Mouse (Mus musculus): ENCODE measurements around the gene Ier2. TPM values are rescaled to one million over a fixed set of nuclear protein-coding genes. Genes with fewer than 3 reads are reported as not detected.
"Not testable (repeated sequence)": the region's sequence is repeated elsewhere in the genome, so short reads cannot be mapped to it uniquely, and the experiment has no call there.

The Ier2 gene
- polyA plus RNA-seq, 1 experiment from 2014 or later, result 13.0 TPM

DNA sequence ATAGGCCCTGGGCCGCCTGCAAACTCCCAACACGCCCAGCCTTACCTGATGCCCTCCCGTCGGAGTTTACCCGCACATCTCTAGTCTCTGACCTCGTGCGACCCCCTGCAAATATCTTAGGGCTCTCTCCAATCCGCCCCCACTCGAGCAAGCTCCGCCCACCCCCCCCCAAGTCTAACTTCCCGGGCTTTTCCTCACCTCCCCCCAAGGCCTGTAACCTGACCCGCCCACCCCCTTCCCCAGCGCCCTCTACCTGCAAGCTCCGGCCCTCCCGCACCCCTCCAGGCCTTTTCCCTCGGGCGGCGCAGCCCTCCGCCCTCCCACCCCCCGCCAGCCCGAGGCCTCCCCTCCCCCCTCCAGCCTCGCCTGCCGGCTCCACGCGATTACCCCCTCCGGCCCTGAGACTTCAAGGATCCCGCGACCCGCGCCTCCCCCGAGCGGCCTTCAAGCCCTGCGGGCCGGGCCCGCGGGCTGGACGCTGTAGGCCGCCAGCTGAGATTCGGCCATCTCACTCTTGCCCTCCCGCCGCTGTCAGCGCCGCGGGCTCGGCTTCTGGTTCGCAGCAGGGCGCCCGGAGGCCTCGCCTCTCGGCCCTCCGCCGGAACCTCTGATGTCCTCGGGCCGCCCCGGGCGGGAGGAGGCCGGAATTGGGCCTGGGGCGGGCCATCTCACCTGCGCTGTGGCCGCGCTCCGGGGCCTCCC lies 24.5 kb upstream of the Ier2 start:
- Histone ChIP-seq H3K4me3 (ENCODE audit: low read depth, low read length) (peak overlapping the region; percentile 100), H3K4me2 (ENCODE audit: low read length) (peak overlapping the region; percentile 92), H3K27me3 (ENCODE audit: control insufficient read depth, insufficient read depth, low read depth, low read length) (no peaks in the 10 kb centered on the region), H3K4me1 (ENCODE audit: control insufficient read depth, insufficient read depth, low read length) (peaks cover 37% of the 10 kb centered on the region), H3K9ac (ENCODE audit: low read depth, low read length) (peak overlapping the region; percentile 99), H3K36me3 (ENCODE audit: control insufficient read depth, insufficient read depth, low read length) (peaks cover 3% of the 10 kb centered on the region; the same call in 1 of the 2 replicates), H3K9me3 (replicated peaks; ENCODE audit: control insufficient read depth, low read length, poor library complexity, severe bottlenecking) (no peaks in the 10 kb centered on the region), H3K27ac (ENCODE audit: low read length) (peak overlapping the region; percentile 87)
- peak; percentile 19 for ATAC-seq
- WGBS, result under 1% methylated on average over 51 of the region's 62 CpGs

DNA sequence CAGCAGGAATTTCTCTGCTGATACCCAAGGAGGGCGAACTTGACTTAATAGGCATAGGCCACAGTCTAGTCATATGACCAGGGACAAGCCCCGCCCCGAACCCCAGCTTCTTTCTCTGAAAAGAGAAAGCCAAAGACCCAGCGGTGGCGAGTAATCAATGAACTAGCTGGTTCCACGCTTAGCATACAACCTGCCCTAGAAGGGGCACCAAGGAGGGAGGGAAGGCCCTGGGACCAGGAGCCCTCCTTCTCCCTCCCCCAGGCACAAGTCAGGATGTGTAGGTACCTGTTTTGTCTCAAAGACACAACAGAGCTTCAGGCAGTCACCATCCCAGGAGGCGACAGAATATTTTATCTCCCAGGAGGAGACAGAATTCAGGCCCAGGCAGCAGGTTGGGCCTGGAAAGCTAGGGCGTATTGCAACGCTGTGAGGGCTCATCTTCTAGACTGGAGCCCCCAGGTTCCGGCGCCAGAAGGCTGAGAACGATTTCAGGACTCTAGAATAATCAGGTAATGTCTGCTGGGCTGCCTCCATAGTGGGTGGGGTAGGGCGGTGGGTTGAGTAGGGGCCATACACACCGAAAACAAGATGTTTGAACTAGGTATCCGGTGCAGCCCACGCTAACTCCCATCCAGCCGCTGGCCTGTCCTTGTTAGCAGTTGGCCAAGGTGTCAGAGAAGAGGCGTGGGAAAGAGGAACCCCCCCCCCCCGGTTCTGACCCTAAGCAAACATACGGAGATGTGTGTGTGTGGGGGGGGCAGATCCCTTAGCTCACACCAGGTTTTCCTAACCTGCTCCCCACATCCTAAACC lies 23.7 kb upstream of the Ier2 start, which contains the start of gene Trmt1:
TSS of gene Trmt1 (plus strand) at position 117 of the 812 bp plus-strand sequence.
- Histone ChIP-seq H3K36me3 (ENCODE audit: control insufficient read depth, insufficient read depth, low read length) (peaks cover 3% of the 10 kb centered on the region; the same call in 1 of the 2 replicates), H3K27me3 (ENCODE audit: control insufficient read depth, insufficient read depth, low read depth, low read length) (no peaks in the 10 kb centered on the region), H3K4me3 (ENCODE audit: low read depth, low read length) (peak within 1 kb of the TSS; percentile 100), H3K9ac (ENCODE audit: low read depth, low read length) (peak within 1 kb of the TSS; percentile 99), H3K9me3 (replicated peaks; ENCODE audit: control insufficient read depth, low read length, poor library complexity, severe bottlenecking) (no peaks in the 10 kb centered on the region), H3K27ac (ENCODE audit: low read length) (peak within 1 kb of the TSS; percentile 87), H3K4me2 (ENCODE audit: low read length) (peak within 1 kb of the TSS; percentile 92), H3K4me1 (ENCODE audit: control insufficient read depth, insufficient read depth, low read length) (peaks cover 37% of the 10 kb centered on the region)
- WGBS, result 8% methylated on average over 19 of the region's 20 CpGs
- ATAC-seq, result no peak

DNA sequence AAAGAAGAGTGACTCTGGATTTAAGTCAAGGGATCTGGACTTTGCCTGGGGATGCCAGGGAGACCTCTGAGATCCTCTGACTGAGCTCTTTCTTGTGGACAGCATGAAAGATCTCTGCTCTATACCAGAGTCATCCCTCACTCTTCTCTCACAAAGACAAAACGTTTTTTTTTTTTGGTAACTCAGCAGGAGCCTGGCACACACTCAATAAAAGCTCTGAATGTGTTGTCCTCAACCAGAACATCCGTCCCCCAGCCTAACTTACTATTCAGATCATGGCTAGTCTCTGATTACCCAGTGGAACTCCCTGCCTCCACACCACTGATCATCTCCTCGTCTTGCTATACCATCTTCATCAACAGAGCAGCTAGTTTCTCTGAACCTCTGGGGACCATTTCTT lies 21.9 kb upstream of the Ier2 start:
- Histone ChIP-seq H3K4me3 (ENCODE audit: low read depth, low read length) (no peak overlapping the region), H3K9me3 (replicated peaks; ENCODE audit: control insufficient read depth, low read length, poor library complexity, severe bottlenecking) (no peaks in the 10 kb centered on the region), H3K27me3 (ENCODE audit: control insufficient read depth, insufficient read depth, low read depth, low read length) (no peaks in the 10 kb centered on the region), H3K36me3 (ENCODE audit: control insufficient read depth, insufficient read depth, low read length) (no peaks in the 10 kb centered on the region), H3K27ac (ENCODE audit: low read length) (no peak overlapping the region), H3K4me1 (ENCODE audit: control insufficient read depth, insufficient read depth, low read length) (peaks cover 28% of the 10 kb centered on the region), H3K4me2 (ENCODE audit: low read length) (no peak overlapping the region), H3K9ac (ENCODE audit: low read depth, low read length) (no peak overlapping the region)
- ATAC-seq, result no peak
- 36% methylated on average over 3 of the region's 3 CpGs for WGBS

DNA sequence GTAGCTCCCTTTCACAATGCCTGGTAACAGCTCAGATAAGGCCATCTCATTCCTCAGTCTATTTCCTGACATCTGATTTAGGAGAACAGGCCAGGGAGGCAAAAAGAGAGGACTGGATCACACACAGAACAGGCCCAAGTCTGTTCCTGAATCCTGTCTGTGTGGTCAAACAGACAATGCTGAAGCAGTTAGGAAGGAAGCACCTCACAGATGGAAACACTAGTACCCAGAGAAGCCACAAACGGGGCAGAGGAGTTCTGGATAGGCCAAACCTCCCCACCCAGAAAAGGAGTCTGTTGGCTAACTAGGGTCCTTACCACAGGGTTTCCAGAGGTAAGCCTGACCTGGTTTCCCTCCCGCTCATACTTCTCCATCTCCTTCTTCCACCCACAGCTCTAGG lies 19.6 kb upstream of the Ier2 start:
- no peaks in the 10 kb centered on the region for H3K27me3 ChIP-seq (ENCODE audit: control insufficient read depth, insufficient read depth, low read depth, low read length)
- H3K4me1 ChIP-seq (ENCODE audit: control insufficient read depth, insufficient read depth, low read length), result peaks cover 17% of the 10 kb centered on the region
- WGBS, result 85% methylated on average over 2 of the region's 2 CpGs
- H3K9me3 ChIP-seq (replicated peaks; ENCODE audit: control insufficient read depth, low read length, poor library complexity, severe bottlenecking), result no peaks in the 10 kb centered on the region
- H3K36me3 ChIP-seq (ENCODE audit: control insufficient read depth, insufficient read depth, low read length), result no peaks in the 10 kb centered on the region
- ATAC-seq, result no peak
- H3K4me3 ChIP-seq (ENCODE audit: low read depth, low read length), result no peak overlapping the region
- no peak overlapping the region for H3K4me2 ChIP-seq (ENCODE audit: low read length)
- H3K9ac ChIP-seq (ENCODE audit: low read depth, low read length), result no peak overlapping the region
- H3K27ac ChIP-seq (ENCODE audit: low read length), result no peak overlapping the region

DNA sequence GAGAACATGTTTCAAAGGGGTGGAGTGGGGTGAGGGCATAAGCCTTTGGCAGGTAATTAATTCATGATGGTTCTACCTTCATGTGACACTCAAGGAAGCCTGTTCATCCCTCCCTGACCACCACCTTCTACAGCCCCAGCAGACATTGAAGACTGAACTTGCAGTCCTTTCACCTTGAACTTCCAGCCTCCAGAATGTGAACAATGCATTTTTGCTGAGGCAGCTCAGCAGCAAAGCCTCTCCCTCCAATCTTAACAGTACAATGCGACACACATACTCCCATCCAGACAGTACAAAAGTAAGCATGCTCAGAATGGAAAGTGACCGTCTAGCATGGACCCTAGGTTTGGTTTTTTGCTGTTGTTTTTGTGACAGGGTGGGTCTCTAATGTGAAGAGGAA lies 18.8 kb upstream of the Ier2 start:
- Histone ChIP-seq H3K4me2 (ENCODE audit: low read length) (no peak overlapping the region), H3K4me3 (ENCODE audit: low read depth, low read length) (no peak overlapping the region), H3K36me3 (ENCODE audit: control insufficient read depth, insufficient read depth, low read length) (no peaks in the 10 kb centered on the region), H3K4me1 (ENCODE audit: control insufficient read depth, insufficient read depth, low read length) (peaks cover 14% of the 10 kb centered on the region), H3K27me3 (ENCODE audit: control insufficient read depth, insufficient read depth, low read depth, low read length) (no peaks in the 10 kb centered on the region), H3K27ac (ENCODE audit: low read length) (no peak overlapping the region), H3K9me3 (replicated peaks; ENCODE audit: control insufficient read depth, low read length, poor library complexity, severe bottlenecking) (no peaks in the 10 kb centered on the region), H3K9ac (ENCODE audit: low read depth, low read length) (no peak overlapping the region)
- ATAC-seq, result no peak
- WGBS, result 83% methylated on average over 2 of the region's 2 CpGs

DNA sequence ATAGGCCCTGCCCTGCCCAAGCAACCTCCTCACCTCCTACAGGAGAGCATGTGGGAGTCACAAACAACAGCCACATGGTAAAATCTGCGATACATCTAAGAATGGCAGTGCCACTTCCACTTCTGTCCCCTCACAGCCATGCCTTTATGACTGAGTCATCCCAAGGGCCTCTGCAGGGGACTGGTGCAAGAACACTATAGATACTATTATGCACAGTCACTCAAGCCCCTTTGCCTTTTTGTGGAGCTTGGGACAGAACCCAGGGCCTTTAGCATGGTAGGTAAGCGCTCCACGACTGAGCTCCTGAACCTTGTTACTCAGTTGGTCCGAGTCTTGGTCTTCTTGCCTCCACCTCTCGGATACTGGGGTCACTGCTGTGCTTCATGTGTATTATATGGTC lies 14.7 kb upstream of the Ier2 start:
- ATAC-seq, result no peak
- no peak overlapping the region for H3K4me3 ChIP-seq (ENCODE audit: low read depth, low read length)
- H3K9ac ChIP-seq (ENCODE audit: low read depth, low read length), result no peak overlapping the region
- peaks cover 15% of the 10 kb centered on the region; the same call in 1 of the 2 replicates for H3K36me3 ChIP-seq (ENCODE audit: control insufficient read depth, insufficient read depth, low read length)
- H3K27me3 ChIP-seq (ENCODE audit: control insufficient read depth, insufficient read depth, low read depth, low read length), result no peaks in the 10 kb centered on the region
- no peaks in the 10 kb centered on the region for H3K4me1 ChIP-seq (ENCODE audit: control insufficient read depth, insufficient read depth, low read length)
- no peak overlapping the region for H3K27ac ChIP-seq (ENCODE audit: low read length)
- no peak overlapping the region for H3K4me2 ChIP-seq (ENCODE audit: low read length)
- WGBS, result 89% methylated on average over 5 of the region's 5 CpGs
- H3K9me3 ChIP-seq (replicated peaks; ENCODE audit: control insufficient read depth, low read length, poor library complexity, severe bottlenecking), result no peaks in the 10 kb centered on the region

DNA sequence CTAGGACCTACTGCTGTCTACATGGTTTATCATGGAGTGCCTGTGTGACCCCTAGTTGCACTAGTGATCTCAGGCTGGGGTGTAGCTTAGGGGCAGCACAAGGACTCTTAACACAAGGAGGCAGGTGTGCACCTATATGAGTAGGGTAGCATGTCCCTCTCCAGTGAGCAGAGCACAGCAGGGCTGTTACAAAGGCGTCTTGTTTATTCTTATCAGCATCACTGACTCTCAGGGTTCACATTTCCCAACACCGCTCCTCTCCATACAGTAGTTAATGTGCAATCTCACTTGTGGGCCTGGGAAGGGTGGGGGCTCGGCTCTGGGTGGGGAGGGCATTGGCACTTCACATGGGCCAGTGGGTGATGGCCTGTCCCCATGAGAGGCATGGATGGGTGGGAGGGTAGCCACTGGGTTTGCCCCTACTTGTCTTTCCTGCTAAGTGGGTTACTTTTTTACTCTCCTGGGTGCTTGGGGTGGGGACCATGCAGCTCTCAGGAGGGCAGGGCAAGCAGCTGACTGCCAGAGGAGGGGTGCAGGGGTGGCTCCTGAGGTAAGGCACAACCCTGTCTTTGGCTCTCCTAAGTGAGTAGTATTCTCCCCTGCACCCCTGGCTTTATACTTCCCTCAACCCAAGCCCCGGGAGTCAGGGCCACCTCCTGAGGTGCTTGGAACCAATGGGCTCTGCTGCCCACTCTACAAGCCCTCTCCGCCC lies 7.8 kb upstream of the Ier2 start:
- H3K9me3 ChIP-seq (replicated peaks; ENCODE audit: control insufficient read depth, low read length, poor library complexity, severe bottlenecking); H3K9ac ChIP-seq (ENCODE audit: low read depth, low read length); H3K4me1 ChIP-seq (ENCODE audit: control insufficient read depth, insufficient read depth, low read length); ATAC-seq; H3K4me2 ChIP-seq (ENCODE audit: low read length); H3K27ac ChIP-seq (ENCODE audit: low read length); H3K4me3 ChIP-seq (ENCODE audit: low read depth, low read length); H3K27me3 ChIP-seq (ENCODE audit: control insufficient read depth, insufficient read depth, low read depth, low read length): not testable (repeated sequence)
- WGBS, result 92% methylated on average over 4 of the region's 5 CpGs
- H3K36me3 ChIP-seq (ENCODE audit: control insufficient read depth, insufficient read depth, low read length), result peaks cover 18% of the 10 kb centered on the region

DNA sequence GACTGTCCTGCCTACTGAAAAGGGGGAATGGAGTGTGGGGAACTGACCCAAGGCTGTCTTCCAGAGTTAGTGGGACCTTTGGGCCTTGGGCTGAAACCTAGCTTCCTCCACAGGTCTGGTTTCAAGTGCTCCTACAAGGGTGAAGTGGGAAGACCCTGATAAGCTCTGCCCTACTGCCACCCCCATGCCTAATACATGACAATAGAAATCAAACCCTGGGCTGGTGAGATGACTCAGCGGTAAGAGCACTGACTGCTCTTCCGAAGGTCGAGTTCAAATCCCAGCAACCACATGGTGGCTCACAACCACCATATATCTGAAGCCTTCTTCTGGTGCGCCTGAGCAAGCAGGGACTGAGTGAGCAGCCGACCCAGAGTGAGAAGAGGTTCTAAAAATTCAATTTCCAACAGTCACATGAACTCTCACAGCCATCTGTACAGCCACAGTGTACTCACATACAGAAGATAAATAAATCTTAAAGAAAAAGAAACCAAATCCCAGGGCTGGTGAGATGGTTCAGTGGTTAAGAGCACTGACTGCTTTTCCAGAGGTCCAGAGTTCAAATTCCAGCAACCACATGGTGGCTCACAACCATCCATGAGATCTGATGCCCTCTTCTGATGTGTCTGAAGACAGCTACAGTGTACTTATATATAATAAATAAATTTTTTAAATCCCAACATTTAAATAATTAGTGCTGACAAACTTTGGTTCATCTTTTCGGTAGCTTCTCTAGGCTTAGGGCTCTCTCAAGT lies 6.3 kb upstream of the Ier2 start:
- H3K4me1 ChIP-seq (ENCODE audit: control insufficient read depth, insufficient read depth, low read length), result peaks cover 9% of the 10 kb centered on the region
- no peaks in the 10 kb centered on the region for H3K27me3 ChIP-seq (ENCODE audit: control insufficient read depth, insufficient read depth, low read depth, low read length)
- H3K9me3 ChIP-seq (replicated peaks; ENCODE audit: control insufficient read depth, low read length, poor library complexity, severe bottlenecking), result no peaks in the 10 kb centered on the region
- no peak overlapping the region for H3K4me3 ChIP-seq (ENCODE audit: low read depth, low read length)
- H3K4me2 ChIP-seq (ENCODE audit: low read length), result no peak overlapping the region
- peaks cover 11% of the 10 kb centered on the region for H3K36me3 ChIP-seq (ENCODE audit: control insufficient read depth, insufficient read depth, low read length)
- no peak for ATAC-seq
- 81% methylated on average over 6 of the region's 6 CpGs for WGBS
- no peak overlapping the region for H3K27ac ChIP-seq (ENCODE audit: low read length)
- H3K9ac ChIP-seq (ENCODE audit: low read depth, low read length), result no peak overlapping the region

All from midbrain, embryonic 16.5 days (tissue).